Mouse (Mus musculus): Measurements from ENCODE around the gene Nutf2-ps1.

GRCm38 (mm10) chr19:53552795-53553194 lies 36.1 kb downstream of the Nutf2-ps1 start:
- TF ChIP-seq USF1 (IDR thresholded peaks at IDR 0.05; ENCODE audit: low read depth) (no peak), CTCF (IDR thresholded peaks at IDR 0.05; ENCODE audit: control insufficient read depth, insufficient read depth, insufficient read length) (no peak), MAX (IDR thresholded peaks at IDR 0.05) (no peak)
